In genomic region chr3:79885686-79886356, GRCm38 (mm10) we compare ENCODE assay signal across 7 mouse cellular contexts. TPM values are rescaled to one million over a fixed set of nuclear protein-coding genes. Genes with fewer than 3 reads are reported as not detected.
DNase-seq lines count a peak whose midpoint lies in the region; ATAC-seq and TF ChIP-seq lines count a peak whose summit lies in the region.

No protein-coding gene starts in this region.

- H3K4me2 ChIP-seq in midbrain, embryonic 13.5 days (replicated peaks) = no peak overlapping the region

- peak overlapping the region; percentile 48 for H3K4me3 ChIP-seq in limb, embryonic 10.5 days
- no peak overlapping the region for H3K4me3 ChIP-seq in midbrain, embryonic 13.5 days (replicated peaks)

- no peak for TF ChIP-seq CTCF in Patski (IDR thresholded peaks at IDR 0.05)

- H3K36me3 ChIP-seq in limb, embryonic 10.5 days = no peaks in the 10 kb centered on the region
- H3K36me3 ChIP-seq in midbrain, embryonic 13.5 days = no peaks in the 10 kb centered on the region

- peaks cover 34% of the 10 kb centered on the region for H3K4me1 ChIP-seq in limb, embryonic 10.5 days
- peaks cover 5% of the 10 kb centered on the region; the same call in 1 of the 2 replicates for H3K4me1 ChIP-seq in midbrain, embryonic 13.5 days (replicated peaks)

- in situ Hi-C loops in Patski (cut with MboI; ENCODE audit: low pct_unique_long_range_greater_than_20kb) = no loop called here

- ATAC-seq in Patski = peak; percentile 31
- no peak for ATAC-seq in midbrain, embryonic 13.5 days
- ATAC-seq in inflammation-experienced regulatory T-cells, adult 6 months = no peak

- intact Hi-C loops in heart, postnatal 10 days (cut with DNase I) = loop anchor here (2.0 to 5.0 kb wide), 3 partner anchors 63 to 121 kb away; no protein-coding TSS in a partner anchor

- H3K27ac ChIP-seq in limb, embryonic 10.5 days = peak overlapping the region; percentile 89
- no peak overlapping the region for H3K27ac ChIP-seq in midbrain, embryonic 13.5 days

- no peak overlapping the region for H3K9ac ChIP-seq in midbrain, embryonic 13.5 days (replicated peaks)

- H3K27me3 ChIP-seq in Patski = no peaks in the 10 kb centered on the region
- H3K27me3 ChIP-seq in limb, embryonic 10.5 days (ENCODE audit: low read depth, poor library complexity, severe bottlenecking) = no peaks in the 10 kb centered on the region
- H3K27me3 ChIP-seq in midbrain, embryonic 13.5 days = no peaks in the 10 kb centered on the region

- POLR2A ChIA-PET in Patski (lab: Charles Lee) = interaction anchor here (0.7 to 1.4 kb wide), 2 partner anchors 12 to 504 kb away, joined by 3 to 7 read pairs; no protein-coding TSS in a partner anchor

- no peaks in the 10 kb centered on the region for H3K9me3 ChIP-seq in limb, embryonic 10.5 days (replicated peaks)
- no peaks in the 10 kb centered on the region for H3K9me3 ChIP-seq in midbrain, embryonic 13.5 days

- CTCF ChIA-PET in Patski (lab: Charles Lee) = interaction anchor here (1.0 to 10.6 kb wide), 19 partner anchors 9 to 192 kb away, joined by 3 to 210 read pairs (median 5); partner anchors contain the start of gene Tmem144

- no peak for DNase-seq in Patski (ENCODE audit: low read depth, low spot score)
- DNase-seq in embryo, embryonic 10.5 days (ENCODE audit: low spot score) = peak; percentile 78
- peak; percentile 64 to 67 for DNase-seq in heart, postnatal 10 days
- DNase-seq in limb, embryonic 10.5 days (ENCODE audit: low spot score) = peak; percentile 81
- DNase-seq in neural tube, embryonic 10.5 days (ENCODE audit: extremely low spot score, low spot score) = peak; percentile 78

- 10% methylated on average over 19 of the region's 19 CpGs for WGBS in limb, embryonic 10.5 days
- WGBS in midbrain, embryonic 13.5 days = 77% methylated on average over 19 of the region's 19 CpGs

RNA-seq across cellular contexts. Expression of gene Fam198b, which starts 1.5 kb away (rescaled TPM):
- 16.7 TPM for polyA plus RNA-seq in Patski (2021)
- total RNA-seq in heart, postnatal 10 days (2021) = 10 to 100 TPM; 73.6 to 85.2 TPM
- polyA plus RNA-seq in limb, embryonic 10.5 days (2016; fragmentation: Nextera tagmentation; extraction: Ambion mirVana) = 7.7 and 8.5 TPM in 2 replicates
- 0.89 and 1.9 TPM in 2 replicates for polyA plus RNA-seq in midbrain, embryonic 13.5 days (2015; fragmentation: Nextera tagmentation; extraction: Ambion mirVana)
- polyA plus RNA-seq in inflammation-experienced regulatory T-cells, adult 6 months (2017; shearing (Covaris generic)) = under 1 TPM in 1 of 3 experiments, not detected in 2; 0.26 TPM

RNA-seq across cellular contexts. Expression of gene Tmem144, which starts 33.2 kb away (rescaled TPM):
- 5.1 TPM for polyA plus RNA-seq in Patski (2021)
- 1 to 10 TPM; 9.4 to 9.7 TPM for total RNA-seq in heart, postnatal 10 days (2021)
- 3.4 and 3.8 TPM in 2 replicates for polyA plus RNA-seq in limb, embryonic 10.5 days (2016; fragmentation: Nextera tagmentation; extraction: Ambion mirVana)
- 1.3 TPM in 2 replicates for polyA plus RNA-seq in midbrain, embryonic 13.5 days (2015; fragmentation: Nextera tagmentation; extraction: Ambion mirVana)
- under 1 TPM in 2 of 3 experiments, not detected in 1; 0.50 to 0.83 TPM for polyA plus RNA-seq in inflammation-experienced regulatory T-cells, adult 6 months (2017; shearing (Covaris generic))
